In the genomic region with DNA sequence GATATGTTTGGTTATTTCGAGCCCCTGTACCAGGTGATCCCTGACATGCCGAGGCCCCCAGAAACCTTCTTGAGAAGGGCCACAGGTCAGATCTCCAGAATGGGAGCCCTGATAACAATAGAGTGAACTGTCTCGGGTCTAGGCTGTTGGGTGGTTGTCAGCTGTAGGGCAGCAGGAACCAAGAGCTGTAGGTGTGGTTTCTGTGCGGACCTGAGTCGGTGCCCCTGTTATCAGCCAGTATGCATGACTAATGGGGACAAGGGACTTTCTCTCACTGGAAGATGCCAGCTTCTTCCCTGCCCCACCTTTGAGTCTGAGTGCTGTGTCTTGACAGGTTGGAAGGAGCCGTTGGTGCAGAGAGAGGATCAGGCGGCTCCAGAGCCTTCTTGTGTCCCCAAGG, we compare ENCODE assay signal across 14 mouse cellular contexts. TPM values are rescaled to one million over a fixed set of nuclear protein-coding genes. Genes with fewer than 3 reads are reported as not detected.
DNase-seq lines count a peak whose midpoint lies in the region; ATAC-seq lines count a peak whose summit lies in the region.
"Had no signal": no experiment of that assay in that cellular context is flagged by ENCODE, and none has a peak within 500 bp of the region (broad histone marks: within the 10 kb centered on the region; RNA-seq: fewer than 3 reads in every experiment).

No protein-coding gene starts in this region.

- 0 out of 2 replicates have a peak overlapping the region, but pooled peaks have one; percentile 23 for H3K27ac ChIP-seq in midbrain, embryonic 10.5 days (replicated peaks)
- no peak overlapping the region for H3K27ac ChIP-seq in midbrain, embryonic 13.5 days
- no peak overlapping the region; the same call in 1 of the 2 replicates for H3K27ac ChIP-seq in stomach, embryonic 15.5 days
- H3K27ac ChIP-seq: left cerebral cortex, adult 2 months had no signal

- 79% methylated on average over 7 of the region's 7 CpGs for WGBS in midbrain, embryonic 10.5 days
- WGBS in midbrain, embryonic 13.5 days, result 78% methylated on average over 7 of the region's 7 CpGs
- WGBS in stomach, embryonic 15.5 days, result 62% methylated on average over 7 of the region's 7 CpGs

- H3K9ac ChIP-seq in midbrain, embryonic 13.5 days (replicated peaks), result no peak overlapping the region
- no peak overlapping the region for H3K9ac ChIP-seq in stomach, embryonic 15.5 days

- no peak for ATAC-seq in midbrain, embryonic 13.5 days
- ATAC-seq in stomach, embryonic 15.5 days (ENCODE audit: insufficient read depth, low FRiP score, low read depth), result peak; percentile 19; the same call in 1 of the 2 replicates
- ATAC-seq in CD4-positive, CD25-positive, alpha-beta regulatory T cell, adult 4 months, result no peak
- ATAC-seq: inflammation-experienced regulatory T-cells, adult 6 months; lung, postnatal 0 days had no signal

- no peak overlapping the region for H3K4me3 ChIP-seq in midbrain, embryonic 10.5 days
- H3K4me3 ChIP-seq in midbrain, embryonic 13.5 days (replicated peaks), result no peak overlapping the region
- H3K4me3 ChIP-seq in stomach, embryonic 15.5 days (replicated peaks), result no peak overlapping the region

- no peaks in the 10 kb centered on the region for H3K36me3 ChIP-seq in midbrain, embryonic 10.5 days
- no peaks in the 10 kb centered on the region for H3K36me3 ChIP-seq in midbrain, embryonic 13.5 days
- H3K36me3 ChIP-seq in stomach, embryonic 15.5 days, result no peaks in the 10 kb centered on the region

- H3K4me1 ChIP-seq in midbrain, embryonic 10.5 days, result peaks cover 38% of the 10 kb centered on the region
- peaks cover 22% of the 10 kb centered on the region for H3K4me1 ChIP-seq in midbrain, embryonic 13.5 days (replicated peaks)
- H3K4me1 ChIP-seq in stomach, embryonic 15.5 days, result peaks cover 30% of the 10 kb centered on the region

- peaks cover 61% of the 10 kb centered on the region for H3K27me3 ChIP-seq in midbrain, embryonic 10.5 days (ENCODE audit: low read depth, poor library complexity, severe bottlenecking)
- peaks cover 39% of the 10 kb centered on the region for H3K27me3 ChIP-seq in midbrain, embryonic 13.5 days
- peaks cover 10% of the 10 kb centered on the region; the same call in 1 of the 2 replicates for H3K27me3 ChIP-seq in stomach, embryonic 15.5 days (replicated peaks)

- DNase-seq in adrenal gland, adult 2 months, result peak; percentile 10
- DNase-seq in adrenal gland, postnatal 10 days, result no peak
- no peak for DNase-seq in midbrain, embryonic 10.5 days (ENCODE audit: low spot score)
- peak; percentile 12 for DNase-seq in kidney, postnatal 10 days
- no peak for DNase-seq in right cerebral cortex, adult 18-20 months
- DNase-seq: adrenal gland, adult 8-10 months; cerebellum, postnatal 25 days; heart, postnatal 10 days had no signal

- no peak overlapping the region for H3K4me2 ChIP-seq in midbrain, embryonic 13.5 days (replicated peaks)
- H3K4me2 ChIP-seq in stomach, embryonic 15.5 days, result peak overlapping the region; percentile 89

- H3K9me3 ChIP-seq in midbrain, embryonic 10.5 days (replicated peaks), result no peaks in the 10 kb centered on the region
- H3K9me3 ChIP-seq in midbrain, embryonic 13.5 days, result no peaks in the 10 kb centered on the region
- no peaks in the 10 kb centered on the region for H3K9me3 ChIP-seq in stomach, embryonic 15.5 days

RNA-seq across cellular contexts. Expression of a gene that starts 3.0 kb away (rescaled TPM):
- 100 to 1,000 TPM in 1 of 2 experiments, 10 to 100 TPM in 1; 88.4 to 175 TPM for total RNA-seq in adrenal gland, adult 2 months (2021)
- 70.3 and 91.9 TPM in 2 replicates for polyA plus RNA-seq in adrenal gland, adult 2 months (2012; rRNA removed)
- total RNA-seq in adrenal gland, postnatal 10 days (2021), result 10 to 100 TPM; 81.0 to 94.7 TPM
- 10.7 and 12.5 TPM in 2 replicates for polyA plus RNA-seq in midbrain, embryonic 10.5 days (2016; fragmentation: Nextera tagmentation; extraction: Ambion mirVana)
- 6.5 and 7.8 TPM in 2 replicates for polyA plus RNA-seq in midbrain, embryonic 13.5 days (2015; fragmentation: Nextera tagmentation; extraction: Ambion mirVana)
- polyA plus RNA-seq in stomach, embryonic 15.5 days (2015; fragmentation: Nextera tagmentation; extraction: Ambion mirVana), result 19.2 and 23.7 TPM in 2 replicates
- polyA plus RNA-seq in CD4-positive, CD25-positive, alpha-beta regulatory T cell, adult 4 months (2017; shearing (Covaris generic)), result 10 to 100 TPM; 19.7 to 25.2 TPM

RNA-seq across cellular contexts. Expression of a gene that starts 3.0 kb away (rescaled TPM):
- total RNA-seq in adrenal gland, adult 2 months (2021), result 10 to 100 TPM in 1 of 2 experiments, 1 to 10 TPM in 1; 6.3 to 14.3 TPM
- polyA plus RNA-seq in adrenal gland, adult 2 months (2012; rRNA removed), result 21.4 and 24.7 TPM in 2 replicates
- 10 to 100 TPM in 1 of 2 experiments, 1 to 10 TPM in 1; 8.7 to 11.0 TPM for total RNA-seq in adrenal gland, postnatal 10 days (2021)
- 1.4 TPM in 2 replicates for polyA plus RNA-seq in midbrain, embryonic 10.5 days (2016; fragmentation: Nextera tagmentation; extraction: Ambion mirVana)
- polyA plus RNA-seq in midbrain, embryonic 13.5 days (2015; fragmentation: Nextera tagmentation; extraction: Ambion mirVana), result 0.99 and 1.1 TPM in 2 replicates
- polyA plus RNA-seq in stomach, embryonic 15.5 days (2015; fragmentation: Nextera tagmentation; extraction: Ambion mirVana), result 3.5 and 3.6 TPM in 2 replicates
- polyA plus RNA-seq in CD4-positive, CD25-positive, alpha-beta regulatory T cell, adult 4 months (2017; shearing (Covaris generic)), result under 1 TPM; 0.41 to 0.51 TPM
- polyA plus RNA-seq: inflammation-experienced regulatory T-cells, adult 6 months had no signal

RNA-seq across cellular contexts. Expression of a gene that starts 11.6 kb away (rescaled TPM):
- total RNA-seq in adrenal gland, adult 2 months (2021), result 10 to 100 TPM; 70.9 to 83.7 TPM
- polyA plus RNA-seq in adrenal gland, adult 2 months (2012; rRNA removed), result 15.7 and 16.5 TPM in 2 replicates
- total RNA-seq in adrenal gland, postnatal 10 days (2021), result 10 to 100 TPM; 49.6 to 50.1 TPM
- 2.3 and 2.7 TPM in 2 replicates for polyA plus RNA-seq in midbrain, embryonic 10.5 days (2016; fragmentation: Nextera tagmentation; extraction: Ambion mirVana)
- 3.5 and 3.9 TPM in 2 replicates for polyA plus RNA-seq in midbrain, embryonic 13.5 days (2015; fragmentation: Nextera tagmentation; extraction: Ambion mirVana)
- polyA plus RNA-seq in stomach, embryonic 15.5 days (2015; fragmentation: Nextera tagmentation; extraction: Ambion mirVana), result 5.1 and 5.4 TPM in 2 replicates
- polyA plus RNA-seq in CD4-positive, CD25-positive, alpha-beta regulatory T cell, adult 4 months (2017; shearing (Covaris generic)), result 1 to 10 TPM; 2.6 to 4.3 TPM

RNA-seq across cellular contexts. Expression of a gene that starts 27.8 kb away (rescaled TPM):
- total RNA-seq in adrenal gland, adult 2 months (2021), result 1 to 10 TPM; 2.8 to 7.0 TPM
- polyA plus RNA-seq in adrenal gland, adult 2 months (2012; rRNA removed), result 3.3 and 4.5 TPM in 2 replicates
- total RNA-seq in adrenal gland, postnatal 10 days (2021), result 1 to 10 TPM; 4.8 to 8.9 TPM
- 7.8 and 8.2 TPM in 2 replicates for polyA plus RNA-seq in midbrain, embryonic 10.5 days (2016; fragmentation: Nextera tagmentation; extraction: Ambion mirVana)
- 18.8 and 20.0 TPM in 2 replicates for polyA plus RNA-seq in midbrain, embryonic 13.5 days (2015; fragmentation: Nextera tagmentation; extraction: Ambion mirVana)
- polyA plus RNA-seq in stomach, embryonic 15.5 days (2015; fragmentation: Nextera tagmentation; extraction: Ambion mirVana), result 6.8 and 8.7 TPM in 2 replicates
- 1 to 10 TPM; 2.3 to 4.5 TPM for polyA plus RNA-seq in CD4-positive, CD25-positive, alpha-beta regulatory T cell, adult 4 months (2017; shearing (Covaris generic))

Comparison
In these comparisons a context has a peak if more than half of its experiments do, and no peak if none do; other contexts are left out.
1. DNase-seq: peak in adrenal gland, adult 2 months (single experiment) and kidney, postnatal 10 days (single experiment); none in adrenal gland, postnatal 10 days (single experiment), midbrain, embryonic 10.5 days (single experiment) and right cerebral cortex, adult 18-20 months (single experiment).